Mouse (Mus musculus): ENCODE data around the gene Eif6. TPM values are rescaled to one million over a fixed set of nuclear protein-coding genes. Genes with fewer than 3 reads are reported as not detected.

Eif6 gene
- polyA plus RNA-seq, 1 experiment, result 198 TPM

DNA sequence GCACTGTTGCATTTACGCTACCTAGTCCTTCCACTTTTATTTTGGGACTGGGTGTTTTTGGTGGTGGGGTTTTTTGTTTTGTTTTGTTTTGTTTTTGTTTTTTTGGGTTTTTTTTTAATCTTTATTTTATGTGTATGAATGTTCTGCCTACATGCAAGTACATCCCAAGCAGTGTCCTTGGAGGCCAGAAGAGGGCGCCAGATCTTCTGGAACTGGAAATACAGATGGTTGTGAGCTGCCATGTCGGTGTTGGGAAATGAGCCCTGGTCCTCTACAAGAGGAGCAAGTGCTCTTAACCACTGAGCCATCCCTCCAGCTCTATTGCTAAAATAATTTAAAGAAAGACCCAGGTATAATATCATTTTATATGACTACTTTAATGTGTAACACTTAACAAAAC lies 24.0 kb downstream of the Eif6 start:
- no peak overlapping the region for H3ac ChIP-seq (ENCODE audit: control insufficient read depth, insufficient read length)
- peaks cover 7% of the 10 kb centered on the region for H3K27me3 ChIP-seq (ENCODE audit: control insufficient read depth, insufficient read depth, insufficient read length)
- no peak overlapping the region for H3K4me2 ChIP-seq (ENCODE audit: low read depth)
- no peaks in the 10 kb centered on the region for H3K79me2 ChIP-seq (ENCODE audit: control insufficient read depth, insufficient read depth)
- H3K4me3 ChIP-seq, result no peak overlapping the region
- H3K36me3 ChIP-seq (ENCODE audit: control insufficient read depth, insufficient read depth), result no peaks in the 10 kb centered on the region
- TF ChIP-seq MYOG (IDR thresholded peaks at IDR 0.05; ENCODE audit: control insufficient read depth in 1 of 3, insufficient read depth in 1 of 3, insufficient read length in 2 of 3, low read depth in 2 of 3), result no peak
- TF ChIP-seq MAX (IDR thresholded peaks at IDR 0.05; ENCODE audit: low read depth), result no peak
- no peak for TF ChIP-seq MYOD1 (IDR thresholded peaks at IDR 0.05; ENCODE audit: control insufficient read depth in 1 of 3, insufficient read length in 2 of 3, low read depth in 2 of 3)
- no peak for TF ChIP-seq TCF12 (IDR thresholded peaks at IDR 0.05; ENCODE audit: insufficient read depth, poor library complexity, severe bottlenecking)
- TF ChIP-seq E2F4 (IDR thresholded peaks at IDR 0.05; ENCODE audit: insufficient read depth), result no peak
- TF ChIP-seq USF1 (IDR thresholded peaks at IDR 0.05; ENCODE audit: low read depth), result no peak
- TF ChIP-seq POLR2A (IDR thresholded peaks at IDR 0.05; ENCODE audit: insufficient read length, low read depth), result no peak
- TF ChIP-seq POLR2AphosphoS2 (IDR thresholded peaks at IDR 0.05; ENCODE audit: insufficient read length, low read depth), result no peak
- no peak for TF ChIP-seq TCF3 (IDR thresholded peaks at IDR 0.05; ENCODE audit: insufficient read length, low read depth)

DNA sequence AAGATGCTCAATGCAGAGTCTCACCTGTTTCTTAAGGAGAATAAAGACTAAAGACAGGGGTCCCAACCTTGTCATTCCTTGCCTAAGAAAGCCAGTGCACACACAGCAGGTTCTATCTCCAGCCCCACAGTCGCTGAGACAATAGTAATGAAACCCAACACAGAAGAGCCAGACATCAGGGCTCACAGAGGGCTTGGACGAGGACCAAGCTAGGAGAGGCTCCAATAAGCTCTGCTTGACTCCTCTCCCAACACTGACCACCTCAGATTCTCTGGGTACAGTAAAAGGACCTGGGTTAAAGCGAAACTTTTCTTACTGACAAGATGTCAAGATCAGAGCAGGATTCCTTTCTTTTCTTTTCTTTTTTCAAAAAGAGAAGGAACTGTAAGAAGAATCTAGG lies 28.1 kb downstream of the Eif6 start:
- H3K27me3 ChIP-seq (ENCODE audit: control insufficient read depth, insufficient read depth, insufficient read length), result peaks cover 8% of the 10 kb centered on the region
- TF ChIP-seq REST (IDR thresholded peaks at IDR 0.05; ENCODE audit: insufficient read depth, insufficient read length) (no peak), MYOG (IDR thresholded peaks at IDR 0.05; ENCODE audit: control insufficient read depth in 1 of 3, insufficient read depth in 1 of 3, insufficient read length in 2 of 3, low read depth in 2 of 3) (no peak), SRF (IDR thresholded peaks at IDR 0.05; ENCODE audit: control insufficient read depth, insufficient read length, low read depth) (no peak), MYOD1 (IDR thresholded peaks at IDR 0.05; ENCODE audit: control insufficient read depth in 1 of 3, insufficient read length in 2 of 3, low read depth in 2 of 3) (no peak), MAX (IDR thresholded peaks at IDR 0.05; ENCODE audit: low read depth) (no peak), USF1 (IDR thresholded peaks at IDR 0.05; ENCODE audit: low read depth) (no peak)
- H3K4me3 ChIP-seq, result no peak overlapping the region
- no peak overlapping the region for H3ac ChIP-seq (ENCODE audit: control insufficient read depth, insufficient read length)
- H3K36me3 ChIP-seq (ENCODE audit: control insufficient read depth, insufficient read depth), result no peaks in the 10 kb centered on the region
- no peaks in the 10 kb centered on the region for H3K79me2 ChIP-seq (ENCODE audit: control insufficient read depth, insufficient read depth)
- no peak overlapping the region for H3K4me2 ChIP-seq (ENCODE audit: low read depth)

DNA sequence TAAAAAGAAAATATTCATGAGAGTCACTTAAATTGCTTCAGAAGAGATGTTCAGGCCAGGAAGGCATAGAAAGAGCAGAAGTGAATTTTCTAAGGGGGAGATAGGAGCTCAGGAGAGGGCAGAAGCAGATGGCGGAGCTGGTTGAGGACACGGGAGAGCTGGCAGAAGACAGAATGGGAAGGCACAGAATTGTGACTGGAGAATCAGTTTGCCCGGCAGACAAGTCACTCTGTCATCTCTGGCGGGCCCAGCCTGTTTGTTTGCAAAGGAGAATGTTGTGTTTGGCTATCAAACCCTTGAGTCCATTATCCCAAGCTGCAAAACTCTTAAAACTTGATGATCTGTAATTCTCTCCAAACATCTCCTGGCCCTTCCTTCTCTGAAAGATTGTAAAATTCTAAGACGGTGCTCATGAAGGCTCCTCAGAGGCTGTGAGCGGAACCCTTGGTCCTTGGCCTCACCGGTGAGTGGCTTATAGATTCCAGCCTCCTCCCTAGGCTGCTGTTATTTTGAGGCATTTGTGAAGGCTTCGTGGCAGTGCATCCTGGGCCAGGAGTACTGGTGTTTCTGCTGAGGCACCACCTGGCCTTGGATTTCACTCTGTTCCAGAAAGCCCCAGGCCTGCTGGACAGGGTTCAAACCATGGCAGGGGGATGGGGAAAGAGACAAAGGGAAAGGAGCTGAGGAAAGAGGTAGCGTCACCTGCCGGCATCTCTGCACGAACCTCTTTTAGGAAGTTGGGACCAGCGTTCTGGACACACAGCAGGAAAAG lies 31.9 kb downstream of the Eif6 start:
- no peak overlapping the region for H3K4me2 ChIP-seq (ENCODE audit: low read depth)
- H3K27me3 ChIP-seq (ENCODE audit: control insufficient read depth, insufficient read depth, insufficient read length), result peaks cover 18% of the 10 kb centered on the region
- H3K4me3 ChIP-seq, result no peak overlapping the region
- H3K79me2 ChIP-seq (ENCODE audit: control insufficient read depth, insufficient read depth), result no peaks in the 10 kb centered on the region
- H3ac ChIP-seq (ENCODE audit: control insufficient read depth, insufficient read length), result no peak overlapping the region
- H3K36me3 ChIP-seq (ENCODE audit: control insufficient read depth, insufficient read depth), result no peaks in the 10 kb centered on the region
- no peak for TF ChIP-seq REST (IDR thresholded peaks at IDR 0.05; ENCODE audit: insufficient read depth, insufficient read length)

DNA sequence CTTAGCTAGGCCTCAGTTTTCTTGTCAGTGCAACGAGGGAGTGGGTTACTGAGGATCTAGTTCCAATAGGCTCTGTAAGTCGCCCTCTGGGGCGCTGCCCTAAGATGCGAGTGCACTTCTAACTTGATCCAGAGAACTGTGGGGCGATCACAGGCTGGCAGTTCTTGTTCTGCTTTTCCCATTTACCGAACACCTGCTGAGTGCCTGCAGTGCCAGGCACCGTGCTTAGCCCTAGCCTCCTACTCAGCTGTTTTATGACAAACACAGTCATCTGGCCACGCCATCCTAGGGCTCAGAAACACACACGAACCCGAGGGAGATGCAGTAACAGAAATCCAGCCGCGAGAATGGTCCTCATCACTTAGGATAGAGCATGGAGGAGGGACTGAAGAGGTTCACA lies 33.8 kb downstream of the Eif6 start:
- no peak for TF ChIP-seq REST (IDR thresholded peaks at IDR 0.05; ENCODE audit: insufficient read depth, insufficient read length)
- TF ChIP-seq SRF (IDR thresholded peaks at IDR 0.05; ENCODE audit: control insufficient read depth, insufficient read length, low read depth), result no peak
- peak in 1 of 3 experiments; percentile 21 for TF ChIP-seq MYOD1 (IDR thresholded peaks at IDR 0.05; ENCODE audit: control insufficient read depth in 1 of 3, insufficient read length in 2 of 3, low read depth in 2 of 3)
- Histone ChIP-seq H3K4me3 (no peak overlapping the region), H3K79me2 (ENCODE audit: control insufficient read depth, insufficient read depth) (no peaks in the 10 kb centered on the region), H3K27me3 (ENCODE audit: control insufficient read depth, insufficient read depth, insufficient read length) (peaks cover 14% of the 10 kb centered on the region), H3K36me3 (ENCODE audit: control insufficient read depth, insufficient read depth) (no peaks in the 10 kb centered on the region), H3ac (ENCODE audit: control insufficient read depth, insufficient read length) (no peak overlapping the region), H3K4me2 (ENCODE audit: low read depth) (no peak overlapping the region)

DNA sequence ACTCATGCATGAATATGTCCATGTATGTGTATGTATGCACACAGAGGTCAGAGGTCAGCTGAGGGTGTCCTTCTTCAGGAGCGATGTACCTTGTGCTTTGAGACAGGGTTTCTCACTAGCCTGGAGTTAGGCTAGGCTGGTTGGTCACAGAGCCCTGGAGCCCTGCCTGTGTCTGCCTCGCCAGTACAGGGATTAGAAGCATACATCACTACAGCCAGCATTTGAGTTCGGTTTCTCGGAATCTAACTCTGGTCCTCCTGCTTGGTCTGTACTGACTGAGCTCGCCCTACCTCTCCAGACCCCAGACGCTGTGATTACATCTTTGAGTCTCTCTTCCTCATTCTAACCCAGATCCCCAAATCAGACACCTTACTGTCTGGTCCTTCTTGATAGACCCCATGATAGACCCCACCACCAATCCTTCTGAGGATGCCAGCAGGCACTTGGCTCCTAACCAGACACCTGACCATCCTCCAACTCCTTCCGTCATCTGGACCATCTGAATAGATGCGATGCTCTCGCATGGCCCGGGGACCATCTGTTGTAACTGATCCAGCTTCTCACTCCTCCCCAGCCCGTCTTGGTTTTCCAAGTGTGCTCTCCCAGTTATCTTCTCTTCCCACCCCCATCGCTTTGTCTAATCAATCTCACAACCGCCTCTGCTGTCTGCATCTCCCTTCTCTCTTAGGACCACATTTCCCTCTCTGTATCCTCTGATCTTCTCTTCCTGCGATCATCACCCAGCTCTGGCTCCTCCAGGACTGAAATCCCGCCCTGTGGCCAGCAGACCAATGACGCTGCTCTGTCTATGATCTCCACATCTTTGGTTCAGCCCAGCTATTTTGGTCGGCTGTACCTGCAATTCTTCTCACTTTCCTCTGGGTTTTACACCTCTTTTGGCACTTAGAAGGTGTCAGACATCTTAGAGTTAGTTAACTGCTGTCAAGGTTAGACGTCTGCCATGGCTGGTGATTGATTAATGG lies 38.5 kb downstream of the Eif6 start:
- Histone ChIP-seq H3K36me3 (ENCODE audit: control insufficient read depth, insufficient read depth) (no peaks in the 10 kb centered on the region), H3K4me3 (no peak overlapping the region), H3K4me2 (ENCODE audit: low read depth) (no peak overlapping the region), H3ac (ENCODE audit: control insufficient read depth, insufficient read length) (no peak overlapping the region), H3K79me2 (ENCODE audit: control insufficient read depth, insufficient read depth) (no peaks in the 10 kb centered on the region), H3K27me3 (ENCODE audit: control insufficient read depth, insufficient read depth, insufficient read length) (peaks cover 21% of the 10 kb centered on the region)
- TF ChIP-seq POLR2A (IDR thresholded peaks at IDR 0.05; ENCODE audit: insufficient read length, low read depth) (no peak), REST (IDR thresholded peaks at IDR 0.05; ENCODE audit: insufficient read depth, insufficient read length) (no peak)
